Mouse (Mus musculus) urinary bladder, adult 2 months (tissue): ENCODE measurements around the gene Gm20388. TPM values are rescaled to one million over a fixed set of nuclear protein-coding genes. Genes with fewer than 3 reads are reported as not detected.

ENCODE experiments used
- DNase-seq: peaks from one replicate; pipeline ENCODE4 v3.0.0; 2022; ENCODE audit warnings: low spot score
- polyA plus RNA-seq: library from polyadenylated mRNA; depleted of rRNA; stranded (reverse); fragments of >200 nt; gene quantifications from 2 replicates; pipeline ENCODE4 v1.2.3, GENCODE M21; 2012

The Gm20388 gene
- polyA plus RNA-seq, 1 experiment = 50.2 TPM

DNA sequence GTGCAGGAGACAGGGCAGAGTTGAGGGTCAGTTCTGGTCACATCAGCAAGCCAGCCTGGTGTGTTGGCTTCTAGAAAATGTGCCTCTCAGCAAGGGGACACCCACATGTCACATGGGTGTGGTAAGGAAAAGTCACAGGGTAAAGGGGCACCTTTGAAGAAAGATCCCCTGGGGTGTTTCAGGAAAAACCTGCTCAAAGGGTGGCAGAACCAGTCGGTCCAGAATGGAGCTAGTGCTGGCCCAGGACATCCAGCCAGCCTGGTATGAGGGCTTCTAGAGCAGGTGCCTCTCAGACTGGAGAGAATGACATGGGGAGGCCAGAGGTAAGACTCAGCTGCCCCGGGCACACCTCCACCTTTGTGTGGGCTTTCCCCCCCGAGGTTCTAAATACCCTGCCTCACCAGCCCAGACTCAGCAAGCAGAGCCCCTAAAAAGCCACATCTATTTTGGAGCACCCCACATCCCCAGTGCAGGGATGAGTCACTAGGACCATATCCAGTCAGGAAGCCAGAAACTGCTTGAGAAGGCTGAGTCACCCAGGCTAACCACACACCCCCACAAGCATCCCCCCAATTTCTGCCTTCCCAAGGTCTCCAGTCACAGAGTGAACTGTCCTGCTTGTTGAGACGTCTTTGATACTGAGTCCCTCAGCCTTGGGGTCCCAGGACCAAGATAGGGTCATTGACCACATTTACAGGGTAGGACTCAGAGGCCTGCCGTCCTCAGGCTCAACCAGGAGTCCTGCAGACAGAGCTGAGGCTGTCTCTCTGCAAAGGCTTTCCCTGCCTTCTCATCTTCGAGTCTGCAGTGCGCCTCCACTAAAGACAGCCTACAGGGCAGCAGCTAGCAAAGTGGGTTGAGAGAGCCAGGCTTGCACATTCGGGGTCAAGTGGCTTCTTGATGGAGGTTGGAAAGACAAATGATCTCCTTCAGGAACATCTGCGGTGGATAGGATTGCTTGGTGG is 2445.3 kb downstream of the Gm20388 start:
- DNase-seq = no peak

DNA sequence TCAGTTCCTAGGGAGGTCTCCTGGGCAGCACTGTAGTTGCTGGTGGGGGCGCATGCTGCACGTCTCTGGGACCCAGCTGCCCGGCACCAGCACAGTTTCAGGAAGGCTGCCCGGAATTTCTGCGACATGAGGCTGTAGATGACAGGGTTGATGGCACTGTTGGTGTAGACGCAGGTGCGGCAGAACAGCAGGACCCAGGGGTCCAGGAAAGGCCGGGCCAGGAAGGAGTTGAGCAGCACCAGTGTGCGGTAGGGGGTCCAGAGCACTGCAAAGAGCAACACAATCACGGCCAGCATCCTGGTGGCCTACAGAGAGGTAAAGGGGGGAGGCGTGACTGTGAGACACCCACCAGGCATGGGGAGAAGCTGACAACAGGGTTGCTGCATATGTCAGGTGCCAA is 2446.6 kb downstream of the Gm20388 start:
- DNase-seq = no peak

DNA sequence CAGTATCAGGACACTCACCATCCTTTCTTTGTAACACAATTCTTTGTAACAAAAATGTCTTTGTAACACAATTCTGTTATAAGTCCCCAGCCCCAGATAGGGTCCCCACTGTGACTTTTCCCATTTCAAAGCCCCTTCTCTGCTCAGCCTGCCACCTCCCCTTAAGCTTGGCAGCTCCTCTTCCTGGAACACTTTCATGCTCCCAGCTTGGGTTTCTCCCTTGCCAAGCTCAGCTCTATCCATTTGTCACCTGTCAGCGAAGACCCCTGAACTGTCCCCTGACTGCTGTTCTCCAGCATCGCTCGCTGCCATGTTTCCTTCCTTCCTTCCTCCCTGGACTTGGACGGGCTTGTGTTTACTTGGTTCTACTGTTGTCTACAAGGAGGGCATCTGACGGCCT is 2447.0 kb downstream of the Gm20388 start:
- no peak for DNase-seq

DNA sequence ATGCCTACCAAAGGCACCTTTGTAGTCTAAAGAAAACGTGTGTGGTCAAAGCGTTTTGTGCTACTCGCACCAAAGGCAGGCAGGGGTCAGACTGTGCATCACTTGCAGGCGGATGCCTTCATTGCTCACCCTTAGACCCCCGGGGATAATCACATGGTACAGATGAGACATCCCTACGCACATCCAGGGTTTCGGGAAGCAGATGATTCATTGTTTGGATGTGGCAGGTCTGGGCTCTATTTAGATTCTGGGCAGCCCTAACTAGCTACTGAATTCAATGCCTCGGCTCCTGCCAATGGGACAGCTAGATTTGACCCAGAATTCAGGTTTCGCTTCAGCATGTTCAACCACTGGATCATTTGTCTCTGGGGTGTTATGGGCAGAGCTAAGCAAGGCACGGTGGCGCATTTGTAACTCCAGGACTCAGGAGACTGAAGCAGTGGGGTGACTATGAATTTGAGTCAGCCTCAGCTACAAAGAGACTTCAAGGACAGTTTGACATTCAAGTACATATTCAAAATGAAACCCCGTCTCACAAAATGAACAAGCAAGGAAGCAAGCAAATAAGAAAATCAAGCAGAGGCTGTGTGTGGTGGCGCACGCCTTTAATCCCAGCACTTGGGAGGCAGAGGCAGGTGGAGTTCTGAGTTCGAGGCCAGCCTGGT is 2448.6 kb downstream of the Gm20388 start:
- no peak for DNase-seq

- no peak for DNase-seq
These were observed 2450.2 kb downstream of the Gm20388 start, which contains the start of gene Trhr2 for GRCm38 (mm10) chr8:122360696-122361416. Gene Trhr2 (minus strand): TSS chr8:122360746.

GRCm38 (mm10) chr8:122362271-122362670 is 2451.6 kb downstream of the Gm20388 start:
- no peak for DNase-seq

- no peak for DNase-seq
These were observed 2452.3 kb downstream of the Gm20388 start for GRCm38 (mm10) chr8:122362967-122363366.

GRCm38 (mm10) chr8:122368494-122368893 is 2457.9 kb downstream of the Gm20388 start:
- DNase-seq = no peak

DNA sequence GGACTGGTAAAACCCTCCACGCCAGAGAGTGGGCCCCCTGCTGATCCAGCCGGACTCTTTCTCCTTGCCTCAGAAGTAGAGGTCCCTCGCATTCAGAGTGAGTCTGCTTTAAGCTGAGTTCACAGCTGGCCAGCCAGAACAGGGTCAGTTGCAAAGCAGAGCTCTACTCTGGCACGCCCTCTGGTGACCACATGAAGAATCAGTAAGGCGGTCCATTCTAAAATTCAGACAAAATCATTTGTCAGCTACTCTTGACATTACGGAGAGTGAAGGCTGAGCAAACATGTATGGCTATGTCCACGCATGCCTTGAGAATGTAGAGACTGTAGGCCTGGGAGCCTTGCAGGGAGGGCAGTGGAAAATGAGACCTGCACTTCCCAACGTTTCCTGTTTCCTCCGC is 2459.0 kb downstream of the Gm20388 start:
- DNase-seq = peak; percentile 55

GRCm38 (mm10) chr8:122371706-122372105 is 2461.1 kb downstream of the Gm20388 start:
- no peak for DNase-seq

GRCm38 (mm10) chr8:122375320-122375719 is 2464.7 kb downstream of the Gm20388 start:
- DNase-seq = no peak

- no peak for DNase-seq
These were observed 2465.2 kb downstream of the Gm20388 start for GRCm38 (mm10) chr8:122375751-122376364.

DNA sequence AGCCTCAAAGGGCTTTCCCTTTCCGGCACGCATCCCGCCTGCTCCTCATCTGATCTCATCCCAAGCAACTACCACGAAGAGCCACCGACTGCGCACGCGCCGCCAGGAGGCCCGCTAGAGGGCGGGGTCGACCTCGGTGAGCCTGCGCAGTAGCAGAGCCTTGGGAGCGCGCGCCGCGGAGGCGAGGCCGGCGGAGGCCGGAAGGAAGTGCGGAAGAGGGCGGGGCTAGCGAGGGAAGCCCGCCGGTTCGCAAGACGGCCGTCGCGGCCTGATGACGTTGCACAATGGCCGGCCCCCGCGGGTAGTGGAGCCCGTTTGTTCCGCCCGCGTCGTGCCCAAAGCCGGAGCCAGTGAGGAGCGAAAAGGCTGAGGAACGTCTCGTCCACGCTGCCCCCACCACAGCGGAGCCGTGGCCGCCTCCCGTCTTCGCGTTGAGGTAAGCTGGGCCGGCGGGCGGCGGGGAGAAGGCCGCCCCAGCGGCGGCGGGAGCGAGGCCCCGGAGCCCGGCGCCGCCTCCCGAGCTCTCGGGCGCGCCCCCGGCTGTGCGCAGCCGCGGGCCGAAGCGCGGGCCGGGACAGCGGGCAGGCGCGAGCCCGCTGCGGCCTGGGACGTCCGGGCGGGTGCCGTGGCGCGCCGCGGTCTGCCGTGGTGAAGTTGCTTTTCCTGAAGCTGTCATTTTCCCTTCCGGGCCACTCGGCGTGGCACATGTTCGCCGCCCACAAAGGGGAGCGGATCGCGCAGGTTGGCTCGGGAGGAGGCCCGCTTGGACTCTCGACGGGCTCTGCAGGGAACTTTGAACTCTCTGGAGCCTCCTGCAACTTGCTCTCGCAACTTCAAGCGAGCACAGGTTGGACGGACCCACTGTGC is 2466.0 kb downstream of the Gm20388 start, which contains the start of gene Zc3h18:
Zc3h18 (plus strand) TSS at position 245 of the 867 bp plus-strand sequence.
- peak; percentile 98 for DNase-seq

DNA sequence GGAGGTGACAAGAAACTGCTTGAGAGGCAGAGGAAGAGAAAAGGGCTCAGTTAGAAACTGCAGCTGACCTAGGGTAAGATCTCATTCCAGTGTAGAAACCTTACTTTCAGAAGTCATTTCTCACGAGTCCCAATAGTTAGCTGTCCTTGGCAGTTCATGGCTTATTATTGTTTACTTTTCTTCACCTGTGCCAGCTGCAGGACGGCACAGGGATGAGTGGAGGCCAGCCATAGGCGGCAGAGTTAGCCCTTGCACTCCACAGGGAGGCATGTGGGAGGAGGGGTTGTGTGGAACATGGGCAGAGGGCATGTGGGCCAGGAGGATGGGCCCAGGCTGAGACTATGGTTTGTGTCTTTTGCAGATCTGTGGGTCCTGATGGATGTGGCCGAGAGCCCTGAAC is 2472.4 kb downstream of the Gm20388 start:
- no peak for DNase-seq

DNA sequence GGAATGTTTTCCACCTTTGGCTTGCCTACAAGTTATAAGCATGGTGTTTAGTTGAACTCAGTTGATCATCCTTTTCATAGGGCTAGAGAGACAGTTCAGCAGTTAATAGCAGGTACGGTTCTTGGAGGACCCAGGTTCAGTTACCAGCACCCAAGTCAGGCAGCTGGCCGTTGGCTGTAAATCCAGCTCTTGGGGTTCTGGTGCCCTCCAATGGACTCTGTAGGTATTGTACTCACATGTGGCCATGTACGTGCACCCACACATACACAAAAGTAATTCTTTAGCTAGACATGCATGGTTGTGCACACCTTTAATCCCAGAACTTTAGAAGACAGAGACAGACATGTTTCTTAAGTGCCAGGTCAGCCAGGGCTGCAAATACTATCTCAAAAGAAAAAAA is 2478.7 kb downstream of the Gm20388 start:
- DNase-seq = no peak

DNA sequence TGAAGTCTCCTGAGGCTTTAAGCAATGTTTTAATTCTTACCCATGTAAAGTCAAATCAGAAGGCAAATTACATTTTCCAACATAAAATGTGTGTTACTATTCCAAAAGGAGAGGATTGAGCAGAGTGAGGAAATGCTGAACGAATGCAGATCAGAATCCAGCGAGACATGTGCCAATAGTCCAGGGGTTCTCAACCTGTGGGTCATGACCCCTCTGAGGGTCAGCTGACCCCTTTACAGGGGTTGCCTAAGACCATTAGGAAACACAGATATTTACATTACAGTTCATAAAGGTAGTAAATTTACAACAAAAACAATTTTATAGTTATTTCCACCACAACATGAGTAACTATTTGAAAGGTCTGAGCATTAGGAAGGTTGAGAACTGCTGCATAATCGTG is 2480.1 kb downstream of the Gm20388 start:
- no peak for DNase-seq

DNA sequence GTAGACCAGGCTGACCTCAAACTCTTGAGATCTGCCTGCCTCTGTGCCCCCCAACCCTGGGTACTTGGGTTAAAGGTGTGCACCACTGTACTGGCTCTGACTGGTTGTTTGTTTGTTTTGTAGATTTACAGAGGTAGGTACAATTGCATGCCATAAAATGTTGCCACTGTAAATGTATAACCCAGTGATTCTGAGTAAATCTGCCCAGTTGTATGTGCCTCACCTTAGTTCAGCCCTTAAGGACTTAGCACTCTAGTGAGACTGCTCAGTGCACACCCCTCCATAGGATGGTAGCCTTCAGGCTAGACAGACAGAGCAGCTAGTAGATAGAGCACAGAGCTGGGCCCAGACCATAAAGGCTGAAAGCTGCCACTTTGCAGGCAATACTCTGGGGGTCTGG is 2483.1 kb downstream of the Gm20388 start:
- DNase-seq = no peak

- DNase-seq = no peak
These were observed 2484.7 kb downstream of the Gm20388 start for GRCm38 (mm10) chr8:122395291-122395690.

GRCm38 (mm10) chr8:122398186-122398585 is 2487.5 kb downstream of the Gm20388 start:
- DNase-seq = no peak

DNA sequence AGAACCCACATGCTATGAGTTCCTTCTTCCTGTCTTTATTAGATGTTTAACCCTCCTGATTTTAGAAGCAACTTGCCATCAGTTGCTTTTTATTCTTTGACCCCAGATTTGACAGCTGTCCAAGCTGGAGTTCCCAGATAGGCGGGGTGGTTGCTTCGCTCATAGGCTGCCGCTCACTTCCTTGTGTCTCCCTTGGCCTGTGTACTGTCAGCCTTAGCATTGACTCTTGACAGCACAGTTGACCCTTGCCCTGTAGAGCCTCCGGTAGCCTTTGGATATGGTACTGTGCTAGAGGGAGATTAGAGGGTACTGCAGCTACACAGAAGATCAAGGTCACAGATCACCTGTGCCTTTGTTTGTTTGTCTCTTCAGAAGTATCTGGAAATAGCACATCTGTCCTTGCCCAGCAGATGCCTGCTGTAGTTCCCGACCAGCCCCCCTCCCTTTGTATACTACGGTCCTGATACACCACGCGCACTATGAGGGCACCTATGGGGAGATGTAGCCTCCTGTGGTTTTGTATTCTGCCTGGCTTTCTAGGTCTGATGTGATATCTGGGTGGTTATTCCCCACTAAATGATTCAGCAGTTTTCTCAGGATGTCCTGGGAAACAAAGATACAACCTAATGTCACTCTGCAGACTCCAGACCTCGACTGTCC is 2494.6 kb downstream of the Gm20388 start:
- DNase-seq = no peak
